Mouse (Mus musculus) myocyte (in vitro differentiated cells): Measurements from ENCODE around the gene Guca2a. TPM values are rescaled to one million over a fixed set of nuclear protein-coding genes. Genes with fewer than 3 reads are reported as not detected.
A peak's percentile ranks its signal among the peaks of the same experiment; 100 is the strongest.

Experiments
- H3K27me3 ChIP-seq: one replicate; pipeline ENCODE4 v1.6.1; 2011; ENCODE audit not compliant: control insufficient read depth, insufficient read depth, insufficient read length
- H3K36me3 ChIP-seq: one replicate; pipeline ENCODE4 v1.6.1; 2011; ENCODE audit not compliant: control insufficient read depth, insufficient read depth
- H3K4me2 ChIP-seq: one replicate; pipeline ENCODE4 v1.6.1; 2011; ENCODE audit warnings: low read depth, control low read depth
- H3K4me3 ChIP-seq: one replicate; pipeline ENCODE4 v1.5.1; 2011; ENCODE audit warnings: mild to moderate bottlenecking, control low read depth, moderate library complexity
- H3K79me2 ChIP-seq: one replicate; pipeline ENCODE4 v1.6.1; 2011; ENCODE audit not compliant: control insufficient read depth, insufficient read depth
- H3ac ChIP-seq: one replicate; pipeline ENCODE4 v1.6.1; 2011; ENCODE audit not compliant: control insufficient read depth, insufficient read length
- CEBPB ChIP-seq: IDR thresholded peaks from 2 replicates; pipeline ENCODE4 v1.6.1; 2011; ENCODE audit warnings: mild to moderate bottlenecking, moderate library complexity; ENCODE audit not compliant: poor library complexity, insufficient read depth, severe bottlenecking
- E2F4 ChIP-seq: IDR thresholded peaks from one replicate; pipeline ENCODE4 v1.6.1; 2011; ENCODE audit warnings: mild to moderate bottlenecking, control low read depth, moderate library complexity; ENCODE audit not compliant: insufficient read depth
- MAX ChIP-seq: IDR thresholded peaks from one replicate; pipeline ENCODE4 v1.6.1; 2011; ENCODE audit warnings: low read depth, mild to moderate bottlenecking, control low read depth
- MYOD1 ChIP-seq, 3 experiments: IDR thresholded peaks; one replicate each; pipeline ENCODE4 v1.6.1; 2011; ENCODE audit warnings: control low read depth in 2 of 3, low read depth in 2 of 3, mild to moderate bottlenecking in 2 of 3, moderate library complexity in 1 of 3; ENCODE audit not compliant: insufficient read length in 2 of 3, control insufficient read depth in 1 of 3
- MYOG ChIP-seq, 3 experiments: IDR thresholded peaks; one replicate each; pipeline ENCODE4 v1.6.1; 2011; ENCODE audit warnings: control low read depth in 2 of 3, low read depth in 2 of 3, mild to moderate bottlenecking in 2 of 3; ENCODE audit not compliant: insufficient read length in 2 of 3, control insufficient read depth in 1 of 3, insufficient read depth in 1 of 3
- POLR2A ChIP-seq: IDR thresholded peaks from one replicate; pipeline ENCODE4 v1.6.1; 2011; ENCODE audit warnings: low read depth, mild to moderate bottlenecking, control low read depth, moderate library complexity; ENCODE audit not compliant: insufficient read length
- POLR2AphosphoS2 ChIP-seq: IDR thresholded peaks from one replicate; pipeline ENCODE4 v1.6.1; 2011; ENCODE audit warnings: low read depth, control low read depth; ENCODE audit not compliant: insufficient read length
- REST ChIP-seq: IDR thresholded peaks from one replicate; pipeline ENCODE4 v1.6.1; 2011; ENCODE audit warnings: mild to moderate bottlenecking, control low read depth, moderate library complexity; ENCODE audit not compliant: insufficient read depth, insufficient read length
- SRF ChIP-seq: IDR thresholded peaks from one replicate; pipeline ENCODE4 v1.6.1; 2011; ENCODE audit warnings: low read depth; ENCODE audit not compliant: control insufficient read depth, insufficient read length
- TCF12 ChIP-seq: IDR thresholded peaks from one replicate; pipeline ENCODE4 v1.6.1; 2011; ENCODE audit warnings: mild to moderate bottlenecking, control low read depth; ENCODE audit not compliant: poor library complexity, insufficient read depth, severe bottlenecking
- TCF3 ChIP-seq: IDR thresholded peaks from one replicate; pipeline ENCODE4 v1.6.1; 2011; ENCODE audit warnings: low read depth, control low read depth; ENCODE audit not compliant: insufficient read length
- USF1 ChIP-seq: IDR thresholded peaks from one replicate; pipeline ENCODE4 v1.6.1; 2011; ENCODE audit warnings: low read depth, mild to moderate bottlenecking, control low read depth, moderate library complexity
- polyA plus RNA-seq: library from polyadenylated mRNA; unstranded; fragments of >200 nt; fragmentation: generic; extraction: Trizol; gene quantifications from one replicate; pipeline ENCODE4 v1.2.1, GENCODE M21; 2012; ENCODE audit warnings: missing spikeins

Guca2a gene
- polyA plus RNA-seq, 1 experiment = not detected

DNA sequence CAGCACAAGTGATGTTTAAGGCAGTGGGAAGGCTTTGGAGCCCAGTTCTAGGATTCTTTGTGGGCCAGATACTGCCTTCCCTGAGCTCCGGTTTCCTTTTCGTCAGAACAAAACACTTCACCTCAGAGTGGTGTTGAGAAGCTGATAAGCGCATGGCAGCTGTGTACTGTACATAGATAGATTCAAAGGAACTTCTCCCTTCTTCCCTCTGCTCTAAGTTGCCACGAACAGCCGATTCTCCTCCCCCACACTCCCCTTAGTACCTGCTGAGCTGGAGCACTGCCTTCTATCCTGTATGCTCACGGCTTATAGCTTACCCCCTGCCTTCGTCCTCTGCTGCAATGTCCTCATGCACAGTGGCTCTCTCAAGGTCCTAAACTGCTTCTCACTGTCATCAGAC, 4.8 kb upstream of the Guca2a start:
- no peaks in the 10 kb centered on the region for H3K27me3 ChIP-seq
- H3K4me2 ChIP-seq = no peak overlapping the region
- TF ChIP-seq POLR2AphosphoS2 (no peak), CEBPB (no peak), USF1 (no peak), MYOG (IDR thresholded peaks at IDR 0.05; ENCODE audit: control insufficient read depth in 1 of 3, insufficient read depth in 1 of 3, insufficient read length in 2 of 3, low read depth in 2 of 3) (no peak)
- H3K4me3 ChIP-seq = no peak overlapping the region
- H3K36me3 ChIP-seq = peaks cover 13% of the 10 kb centered on the region
- H3K79me2 ChIP-seq = no peaks in the 10 kb centered on the region
- H3ac ChIP-seq = no peak overlapping the region

- H3K27me3 ChIP-seq = no peaks in the 10 kb centered on the region
- no peak overlapping the region for H3K4me3 ChIP-seq
- peak; percentile 23 for TF ChIP-seq POLR2AphosphoS2
- TF ChIP-seq MYOD1 (IDR thresholded peaks at IDR 0.05; ENCODE audit: control insufficient read depth in 1 of 3, insufficient read length in 2 of 3, low read depth in 2 of 3) = no peak
- no peak overlapping the region for H3K4me2 ChIP-seq
- no peak overlapping the region for H3ac ChIP-seq
- no peaks in the 10 kb centered on the region for H3K79me2 ChIP-seq
- peaks cover 13% of the 10 kb centered on the region for H3K36me3 ChIP-seq
Observed at GRCm38 (mm10) chr4:119633342-119633741, 4.2 kb upstream of the Guca2a start.

DNA sequence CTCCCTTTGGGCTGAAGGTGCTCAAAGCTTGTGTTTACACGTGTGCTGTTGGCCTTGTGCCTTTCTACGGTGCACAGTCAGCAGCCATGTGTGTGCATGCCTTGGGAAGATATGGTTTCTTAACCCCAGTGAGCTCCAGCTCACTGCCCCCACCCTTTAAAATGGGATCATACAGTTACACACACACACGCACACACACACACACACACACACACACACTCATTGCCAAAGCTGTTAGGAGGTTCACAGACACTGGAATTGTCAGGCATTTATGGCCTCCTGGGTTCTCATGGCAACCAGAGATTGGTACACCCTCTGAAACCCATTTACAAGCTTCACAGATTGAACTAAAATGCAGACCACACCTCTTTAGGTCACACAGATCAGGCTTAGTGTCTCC, 3.6 kb upstream of the Guca2a start:
- TF ChIP-seq SRF (no peak), POLR2AphosphoS2 (no peak), POLR2A (no peak), E2F4 (no peak), MYOG (IDR thresholded peaks at IDR 0.05; ENCODE audit: control insufficient read depth in 1 of 3, insufficient read depth in 1 of 3, insufficient read length in 2 of 3, low read depth in 2 of 3) (no peak), TCF12 (no peak), USF1 (no peak)
- Histone ChIP-seq H3ac (no peak overlapping the region), H3K36me3 (peaks cover 12% of the 10 kb centered on the region), H3K79me2 (no peaks in the 10 kb centered on the region), H3K4me2 (no peak overlapping the region), H3K27me3 (no peaks in the 10 kb centered on the region), H3K4me3 (no peak overlapping the region)

GRCm38 (mm10) chr4:119634908-119635660, 2.4 kb upstream of the Guca2a start:
- TF ChIP-seq TCF3 = no peak
- TF ChIP-seq MAX = no peak
- TF ChIP-seq MYOG (IDR thresholded peaks at IDR 0.05; ENCODE audit: control insufficient read depth in 1 of 3, insufficient read depth in 1 of 3, insufficient read length in 2 of 3, low read depth in 2 of 3) = no peak
- TF ChIP-seq E2F4 = no peak
- no peak for TF ChIP-seq USF1
- TF ChIP-seq CEBPB = no peak
- TF ChIP-seq TCF12 = no peak
- TF ChIP-seq REST = no peak
- TF ChIP-seq POLR2A = no peak
- TF ChIP-seq POLR2AphosphoS2 = no peak
- TF ChIP-seq MYOD1 (IDR thresholded peaks at IDR 0.05; ENCODE audit: control insufficient read depth in 1 of 3, insufficient read length in 2 of 3, low read depth in 2 of 3) = no peak
- Histone ChIP-seq H3K79me2 (no peaks in the 10 kb centered on the region), H3K4me3 (no peak overlapping the region)

DNA sequence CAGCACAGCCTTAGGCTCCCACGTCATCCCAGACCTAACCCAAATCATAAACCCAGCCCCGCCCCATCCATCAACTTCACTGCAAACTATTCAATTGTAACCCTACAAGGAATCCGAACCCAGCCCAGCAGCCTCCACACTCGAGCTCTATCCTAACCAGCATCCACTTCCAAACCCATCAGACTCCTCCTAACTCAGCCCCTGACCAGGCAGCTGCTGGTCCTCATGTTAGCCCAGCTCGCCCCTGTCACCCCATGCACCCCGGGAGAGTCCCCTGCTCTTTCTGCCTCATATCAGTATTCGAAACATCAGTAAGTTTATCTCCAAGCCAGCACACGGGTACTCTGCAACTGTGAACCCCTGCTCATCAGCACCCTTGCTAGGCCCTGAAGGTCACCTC, 1.8 kb upstream of the Guca2a start:
- Histone ChIP-seq H3K79me2 (no peaks in the 10 kb centered on the region), H3K36me3 (no peaks in the 10 kb centered on the region), H3K27me3 (no peaks in the 10 kb centered on the region), H3ac (no peak overlapping the region), H3K4me2 (no peak overlapping the region), H3K4me3 (no peak overlapping the region)
- no peak for TF ChIP-seq MYOD1 (IDR thresholded peaks at IDR 0.05; ENCODE audit: control insufficient read depth in 1 of 3, insufficient read length in 2 of 3, low read depth in 2 of 3)
- TF ChIP-seq USF1 = no peak
- no peak for TF ChIP-seq SRF
- TF ChIP-seq CEBPB = no peak

More at GRCm38 (mm10) chr4:119634908-119635660, 2.4 kb upstream of the Guca2a start:
- Histone ChIP-seq H3K36me3 (peaks cover 2% of the 10 kb centered on the region), H3ac (no peak overlapping the region), H3K27me3 (no peaks in the 10 kb centered on the region), H3K4me2 (no peak overlapping the region)

GRCm38 (mm10) chr4:119636731-119637130, 773 bp upstream of the Guca2a start:
- Histone ChIP-seq H3K79me2 (no peaks in the 10 kb centered on the region), H3K27me3 (no peaks in the 10 kb centered on the region), H3K36me3 (no peaks in the 10 kb centered on the region), H3K4me3 (no peak overlapping the region), H3K4me2 (no peak overlapping the region), H3ac (no peak overlapping the region)
- TF ChIP-seq TCF3 = no peak
- no peak for TF ChIP-seq TCF12
- no peak for TF ChIP-seq MAX
- TF ChIP-seq USF1 = no peak
- no peak for TF ChIP-seq POLR2AphosphoS2
- TF ChIP-seq MYOD1 (IDR thresholded peaks at IDR 0.05; ENCODE audit: control insufficient read depth in 1 of 3, insufficient read length in 2 of 3, low read depth in 2 of 3) = no peak
- no peak for TF ChIP-seq REST
- no peak for TF ChIP-seq E2F4
- TF ChIP-seq CEBPB = no peak
- no peak for TF ChIP-seq SRF
- no peak for TF ChIP-seq POLR2A
- TF ChIP-seq MYOG (IDR thresholded peaks at IDR 0.05; ENCODE audit: control insufficient read depth in 1 of 3, insufficient read depth in 1 of 3, insufficient read length in 2 of 3, low read depth in 2 of 3) = no peak
